Comparison of ENCODE assay signal across 17 mouse cellular contexts in genomic region chr13:81730362-81730761, GRCm38 (mm10).
"Had no signal": no experiment of that assay in that cellular context is flagged by ENCODE, and none has a peak within 500 bp of the region (broad histone marks: within the 10 kb centered on the region; RNA-seq: fewer than 3 reads in every experiment).

No protein-coding gene starts in this region.

- H3K9ac ChIP-seq: kidney, embryonic 15.5 days; limb, embryonic 13.5 days; midbrain, embryonic 13.5 days; neural tube, embryonic 15.5 days had no signal

- H3K27me3 ChIP-seq: kidney, embryonic 15.5 days; limb, embryonic 13.5 days; megakaryocyte, embryonic 14.5 days; midbrain, embryonic 13.5 days; neural tube, embryonic 15.5 days had no signal

- H3K27ac ChIP-seq: kidney, embryonic 15.5 days; limb, embryonic 13.5 days; midbrain, embryonic 13.5 days; neural tube, embryonic 15.5 days; stomach, postnatal 0 days had no signal

- DNase-seq: kidney, adult 2 months; kidney, postnatal 14 days; left cerebral cortex, postnatal 4 days; lung, adult 18-20 months; lung, postnatal 4 days; right cerebral cortex, adult 18-20 months; right cerebral cortex, postnatal 25 days; thymus, adult 18-20 months; thymus, postnatal 14 days had no signal

- ATAC-seq: intestine, embryonic 16.5 days; midbrain, embryonic 13.5 days had no signal

- H3K4me2 ChIP-seq: kidney, embryonic 15.5 days; limb, embryonic 13.5 days; midbrain, embryonic 13.5 days; neural tube, embryonic 15.5 days had no signal

- H3K4me1 ChIP-seq: kidney, embryonic 15.5 days; limb, embryonic 13.5 days; midbrain, embryonic 13.5 days; neural tube, embryonic 15.5 days had no signal

- H3K36me3 ChIP-seq: kidney, embryonic 15.5 days; limb, embryonic 13.5 days; midbrain, embryonic 13.5 days; neural tube, embryonic 15.5 days had no signal

- H3K9me3 ChIP-seq: kidney, embryonic 15.5 days; limb, embryonic 13.5 days; megakaryocyte, embryonic 14.5 days; midbrain, embryonic 13.5 days; neural tube, embryonic 15.5 days had no signal

- H3K4me3 ChIP-seq: kidney, embryonic 15.5 days; limb, embryonic 13.5 days; megakaryocyte, embryonic 14.5 days; midbrain, embryonic 13.5 days; myocyte; neural tube, embryonic 15.5 days had no signal
